Mouse (Mus musculus) MEL (cell line): ENCODE measurements around the gene Adcy7.

ENCODE experiments used
- CHD1 ChIP-seq: IDR thresholded peaks from 2 replicates; pipeline ENCODE4 v1.6.1; 2012; ENCODE audit warnings: low read depth, mild to moderate bottlenecking, inconsistent platforms, low read length, improper control_type of control experiment
- CTCF ChIP-seq, 3 experiments: IDR thresholded peaks in 2 of 3; conservative IDR thresholded peaks in 1 of 3; 2 replicates each; pipeline ENCODE4 v1.5.1; 2011 to 2012; ENCODE audit warnings: low read length in 3 of 3, low read depth in 2 of 3, mild to moderate bottlenecking in 2 of 3, improper control_type of control experiment in 1 of 3, inconsistent platforms in 1 of 3, mixed read lengths in 1 of 3, moderate library complexity in 1 of 3; ENCODE audit not compliant: control insufficient read depth in 1 of 3, insufficient read depth in 1 of 3, poor library complexity in 1 of 3, severe bottlenecking in 1 of 3
- E2F4 ChIP-seq: IDR thresholded peaks from 2 replicates; pipeline ENCODE4 v1.6.1; 2011; ENCODE audit warnings: low read depth, low read length, improper control_type of control experiment, borderline replicate concordance
- EP300 ChIP-seq, 2 experiments: IDR thresholded peaks; 2 replicates each; pipeline ENCODE4 v1.6.1; 2011; ENCODE audit warnings: improper control_type of control experiment in 2 of 2, low read length in 2 of 2, low read depth in 1 of 2, mild to moderate bottlenecking in 1 of 2
- HCFC1 ChIP-seq: IDR thresholded peaks from 2 replicates; pipeline ENCODE4 v1.6.1; 2012; ENCODE audit warnings: low read depth, mild to moderate bottlenecking, inconsistent platforms, low read length, improper control_type of control experiment, moderate library complexity
- POLR2A ChIP-seq, 2 experiments: IDR thresholded peaks; 2 replicates each; pipeline ENCODE4 v1.6.1; 2011 to 2012; ENCODE audit warnings: low read length in 2 of 2, mild to moderate bottlenecking in 2 of 2, control low read depth in 1 of 2, improper control_type of control experiment in 1 of 2, low read depth in 1 of 2, moderate library complexity in 1 of 2; ENCODE audit not compliant: control insufficient read depth in 1 of 2, insufficient read depth in 1 of 2, poor library complexity in 1 of 2
- SMC3 ChIP-seq: IDR thresholded peaks from 2 replicates; pipeline ENCODE4 v1.6.1; 2011; ENCODE audit warnings: low read depth, low read length, improper control_type of control experiment
- TCF12 ChIP-seq: IDR thresholded peaks from 2 replicates; pipeline ENCODE4 v1.6.1; 2014; ENCODE audit warnings: low read depth, mild to moderate bottlenecking, inconsistent platforms, low read length, improper control_type of control experiment, moderate library complexity

- no peak for TF ChIP-seq HCFC1
- no peak for TF ChIP-seq E2F4
- no peak for TF ChIP-seq CTCF (IDR thresholded peaks at IDR 0.05 in 2 of 3, conservative IDR thresholded peaks at IDR 0.05 in 1 of 3; ENCODE audit: control insufficient read depth in 1 of 3, insufficient read depth in 1 of 3, low read depth in 2 of 3, low read length in 3 of 3, poor library complexity in 1 of 3, severe bottlenecking in 1 of 3)
- peak in 1 of 2 experiments; percentile 38; a peak in 1 of 4 replicates for TF ChIP-seq POLR2A (IDR thresholded peaks at IDR 0.05; ENCODE audit: control insufficient read depth in 1 of 2, insufficient read depth in 1 of 2, low read depth in 1 of 2, low read length in 2 of 2, poor library complexity in 1 of 2)
- TF ChIP-seq SMC3: no peak
- peak; percentile 74 to 90 for TF ChIP-seq EP300 (IDR thresholded peaks at IDR 0.05; ENCODE audit: low read depth in 1 of 2, low read length in 2 of 2)
- TF ChIP-seq CHD1: no peak
- peak; percentile 57 for TF ChIP-seq TCF12
Observed at GRCm38 (mm10) chr8:88280904-88281303, 8.7 kb downstream of the Adcy7 start.
